Mouse (Mus musculus) 416B (cell line): ENCODE data around the gene Ugp2.

ENCODE experiments used
- DNase-seq: peaks from one replicate; pipeline ENCODE4 v3.0.0; 2011; ENCODE audit warnings: low read depth

The Ugp2 gene

DNA sequence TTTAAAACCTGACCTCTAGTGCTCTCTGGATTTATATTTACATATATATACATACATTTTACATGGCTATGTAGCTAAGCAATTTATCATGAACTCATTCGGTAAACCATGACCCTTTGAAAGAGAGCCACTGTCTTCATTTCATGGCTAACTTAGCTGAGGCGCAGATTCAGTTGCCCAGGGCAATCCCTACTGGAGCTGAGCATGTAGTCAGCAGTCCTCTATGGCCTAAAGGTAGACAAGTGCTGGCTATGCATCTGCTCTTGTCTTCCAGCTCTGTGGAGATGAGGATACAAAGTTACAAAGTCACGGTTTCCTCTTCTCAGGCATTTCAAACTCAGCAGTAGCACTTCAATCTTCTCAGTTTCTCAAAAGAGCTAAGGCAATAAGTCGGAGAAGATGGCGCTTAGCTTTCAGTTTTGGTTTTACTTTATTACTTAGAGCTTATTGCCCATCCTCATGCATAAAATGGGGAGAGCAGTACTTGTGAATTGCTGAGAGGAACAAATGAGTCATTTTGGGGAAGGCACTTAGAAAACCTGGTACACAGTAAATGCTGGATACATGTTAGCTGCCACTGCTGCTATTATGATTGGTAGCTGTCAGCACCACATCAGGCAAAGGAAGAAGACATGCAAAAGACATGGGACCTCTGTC lies 38.2 kb downstream of the Ugp2 start:
- DNase-seq: peak; percentile 54

DNA sequence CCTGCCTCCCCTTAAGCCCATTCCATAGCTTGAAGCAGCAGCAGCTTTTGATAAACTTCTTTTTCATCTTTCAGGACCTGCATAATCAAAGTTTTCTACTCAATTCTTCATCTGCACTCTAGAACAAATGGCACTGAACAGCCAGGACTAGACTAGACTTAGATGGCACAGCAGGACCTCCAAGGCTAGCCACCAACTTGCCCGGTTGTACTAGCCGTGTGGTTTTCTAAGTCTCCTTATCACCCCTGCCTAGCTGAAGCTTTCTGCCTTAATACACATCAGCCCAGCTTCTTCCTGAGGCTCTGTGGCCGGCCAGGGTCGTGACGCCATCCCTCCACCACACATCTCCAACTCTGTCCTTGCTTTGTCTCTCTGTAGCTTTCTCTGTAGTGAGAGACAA lies 42.9 kb downstream of the Ugp2 start:
- no peak for DNase-seq

DNA sequence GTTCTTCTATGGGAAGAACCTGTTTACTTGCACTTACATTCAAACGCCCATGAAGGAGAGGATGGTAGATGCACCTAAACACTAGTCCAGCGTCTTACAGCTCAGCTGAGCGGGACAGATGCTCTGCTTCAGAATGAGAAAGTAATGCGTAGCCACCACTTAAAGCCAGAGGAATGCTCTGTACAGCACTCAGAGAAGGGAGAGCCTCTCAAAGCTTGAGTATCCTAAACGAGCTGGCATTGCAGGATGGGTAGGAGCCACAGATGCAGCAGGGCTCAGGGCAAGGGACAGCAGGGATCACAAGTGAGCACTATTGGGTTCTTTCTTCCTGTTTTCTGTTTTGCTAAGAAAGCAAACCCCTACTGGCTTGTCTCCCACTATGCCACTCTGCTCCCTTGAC lies 43.5 kb downstream of the Ugp2 start:
- no peak for DNase-seq

DNA sequence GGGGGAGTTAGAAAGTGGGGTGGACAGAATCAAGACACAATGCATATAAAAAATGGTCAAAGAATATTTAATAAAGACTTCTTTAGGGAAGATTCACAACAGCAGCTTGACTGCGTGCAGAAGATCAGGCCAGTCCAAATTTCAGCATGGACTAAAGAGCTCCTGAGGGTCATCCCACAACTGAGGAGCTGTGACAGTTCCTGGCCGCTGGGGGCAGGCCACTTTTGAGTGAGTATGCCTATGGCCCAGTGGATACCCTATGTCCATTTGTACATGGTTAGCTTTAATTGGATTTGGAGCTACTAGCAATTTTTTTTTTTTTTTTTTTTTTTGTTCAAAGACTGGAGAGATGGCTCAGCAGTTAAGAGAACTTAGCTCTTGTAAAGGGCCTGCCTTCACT lies 44.2 kb downstream of the Ugp2 start:
- no peak for DNase-seq

GRCm38 (mm10) chr11:21325781-21326180 lies 45.2 kb downstream of the Ugp2 start:
- DNase-seq: peak; percentile 13

- no peak for DNase-seq
These were observed 48.7 kb downstream of the Ugp2 start for GRCm38 (mm10) chr11:21322349-21322748.

GRCm38 (mm10) chr11:21321577-21321976 lies 49.4 kb downstream of the Ugp2 start:
- peak; percentile 45 for DNase-seq

DNA sequence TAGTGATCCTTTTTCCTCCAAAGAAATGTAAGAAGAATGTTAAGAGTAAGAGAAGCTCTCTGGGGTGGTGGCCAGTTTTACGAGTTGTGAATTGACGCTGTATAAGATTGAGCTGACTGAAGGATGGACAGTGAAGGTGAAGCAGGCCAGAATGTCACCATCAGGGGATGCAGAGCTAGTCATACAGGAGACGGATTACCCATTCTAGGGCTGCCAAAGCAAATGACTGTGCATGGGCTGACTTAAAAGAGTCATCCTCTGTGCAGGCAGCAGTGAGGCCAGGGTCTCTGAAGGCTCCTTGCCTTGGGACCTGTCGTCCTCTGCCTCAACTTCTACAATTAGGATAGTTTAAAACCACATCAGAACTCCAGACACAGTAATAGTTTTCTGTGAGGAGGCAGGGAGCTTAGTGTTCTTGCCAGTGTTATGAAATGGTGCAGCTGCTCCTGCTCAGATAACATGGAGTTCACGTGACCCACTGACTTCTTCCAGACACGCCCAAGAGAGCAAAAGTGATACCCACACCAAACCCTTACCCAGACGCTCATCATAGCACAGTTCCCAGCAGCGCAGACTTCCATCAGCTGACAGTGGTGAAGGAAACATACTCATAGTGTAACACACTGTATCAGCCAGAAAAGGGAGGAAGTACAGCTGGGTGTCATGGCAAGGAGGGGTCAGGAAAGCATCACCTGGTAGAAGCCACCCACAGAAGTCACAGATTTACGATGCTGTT lies 56.9 kb downstream of the Ugp2 start:
- DNase-seq: no peak

- no peak for DNase-seq
These were observed 61.5 kb downstream of the Ugp2 start for GRCm38 (mm10) chr11:21309516-21309915.

DNA sequence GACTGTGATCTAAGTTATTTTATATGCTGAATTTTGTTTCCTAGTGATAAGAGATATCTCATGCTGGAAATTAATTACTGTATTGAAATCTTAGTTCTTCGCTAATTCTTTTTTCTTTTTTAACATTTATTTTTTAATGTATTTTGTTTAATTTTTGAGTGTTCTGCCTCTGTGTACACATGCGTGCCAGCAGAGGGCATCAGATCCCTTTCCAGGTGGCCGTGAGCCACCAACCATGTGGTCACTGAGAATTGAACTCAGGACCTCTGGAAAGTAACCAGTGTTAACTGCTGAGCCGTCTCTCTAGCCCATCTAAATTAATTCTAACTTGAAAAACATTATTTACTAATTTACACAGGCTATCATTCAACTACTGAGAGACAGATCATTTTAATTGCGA lies 62.9 kb downstream of the Ugp2 start:
- peak; percentile 49 for DNase-seq

GRCm38 (mm10) chr11:21307078-21307668 lies 63.8 kb downstream of the Ugp2 start:
- no peak for DNase-seq

DNA sequence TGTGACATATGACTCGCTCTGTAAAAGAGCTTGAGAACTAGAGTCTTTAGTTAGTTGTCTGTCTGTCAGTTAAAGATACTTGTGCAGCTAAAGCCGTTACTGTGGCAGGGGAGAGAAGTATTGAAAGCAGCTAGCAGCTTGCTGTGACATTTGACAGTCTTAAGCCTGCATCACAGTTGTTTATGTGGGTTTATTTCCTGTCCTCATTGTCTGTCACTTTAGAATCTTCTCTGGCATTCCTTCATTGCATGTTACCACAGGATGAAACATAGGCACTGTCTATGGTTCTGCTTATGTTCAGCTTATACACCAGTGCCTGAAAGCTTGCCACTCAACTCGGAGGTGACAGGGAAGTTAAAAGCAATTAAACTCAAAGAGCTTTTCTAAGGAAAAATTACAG lies 67.4 kb downstream of the Ugp2 start:
- DNase-seq: no peak

DNA sequence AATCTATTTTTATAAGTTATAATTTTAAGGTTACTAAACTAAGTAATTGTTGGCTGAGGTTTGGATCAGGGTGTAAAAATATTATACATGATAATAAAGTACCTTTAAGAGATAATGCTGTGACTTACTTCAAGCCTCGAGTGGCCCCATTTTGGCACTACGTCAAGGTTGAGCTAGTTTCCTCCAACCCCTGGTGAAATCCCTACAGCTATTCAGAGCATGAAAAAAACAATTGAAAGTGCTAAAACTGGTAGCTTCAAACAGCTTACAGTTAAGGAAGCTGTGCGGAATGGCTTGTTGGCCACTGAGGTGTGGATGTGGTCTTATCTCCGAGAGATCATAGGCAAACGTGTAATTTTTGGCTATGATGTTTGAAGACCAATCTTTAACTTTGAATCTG lies 75.5 kb downstream of the Ugp2 start:
- DNase-seq: no peak

DNA sequence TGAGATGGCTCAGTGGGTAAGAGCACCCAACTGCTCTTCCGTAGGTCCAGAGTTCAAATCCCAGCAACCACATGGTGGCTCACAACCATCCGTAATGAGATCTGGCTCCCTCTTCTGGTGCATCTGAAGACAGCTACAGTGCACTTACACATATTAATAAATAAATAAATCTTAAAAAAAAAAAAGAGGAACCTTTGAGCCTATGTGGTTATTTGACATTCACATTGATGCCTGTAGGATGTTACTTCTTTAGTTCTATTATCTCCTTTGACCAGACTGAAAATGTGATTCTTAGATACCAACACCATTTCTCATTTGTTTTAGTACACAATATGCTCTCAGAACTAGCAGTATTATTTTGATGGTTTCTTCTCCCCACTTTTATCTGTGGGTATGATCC lies 82.8 kb downstream of the Ugp2 start:
- DNase-seq: peak; percentile 56

GRCm38 (mm10) chr11:21286391-21286790 lies 84.6 kb downstream of the Ugp2 start:
- DNase-seq: no peak

DNA sequence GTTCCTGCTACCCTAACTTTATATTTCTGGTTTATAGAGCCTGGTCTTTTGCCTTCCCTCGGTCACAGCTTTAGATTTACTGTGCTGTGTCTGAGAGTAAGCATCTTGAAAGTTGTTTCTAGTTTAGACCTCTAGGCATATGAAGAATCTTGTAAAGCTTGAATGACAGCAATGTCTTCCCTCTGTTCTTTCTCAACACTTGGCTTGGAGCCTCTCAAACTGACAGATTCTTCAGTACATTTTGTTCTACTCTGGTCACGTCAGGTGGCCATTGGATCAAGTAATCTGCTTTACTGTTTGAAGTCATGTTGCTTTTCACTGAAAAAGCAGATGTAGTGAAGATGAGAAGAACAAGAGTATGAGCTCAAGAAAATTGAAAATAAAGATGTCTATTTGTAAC lies 94.8 kb downstream of the Ugp2 start:
- DNase-seq: no peak
